Mouse (Mus musculus) CH12.LX (cell line): ENCODE data around the gene Ccdc88a. TPM values are rescaled to one million over a fixed set of nuclear protein-coding genes. Genes with fewer than 3 reads are reported as not detected.

Experiments used
- EP300 ChIP-seq: IDR thresholded peaks from 2 replicates; pipeline ENCODE4 v1.6.1; 2011; ENCODE audit warnings: low read length, improper control_type of control experiment
- KAT2A ChIP-seq: IDR thresholded peaks from 2 replicates; pipeline ENCODE4 v1.6.1; 2012; ENCODE audit warnings: low read length, improper control_type of control experiment, inconsistent platforms; ENCODE audit not compliant: insufficient replicate concordance
- ZMIZ1 ChIP-seq: IDR thresholded peaks from 2 replicates; pipeline ENCODE4 v1.6.1; 2012; ENCODE audit warnings: low read depth, mild to moderate bottlenecking, inconsistent platforms, low read length, improper control_type of control experiment
- polyA plus RNA-seq: library from polyadenylated mRNA; unstranded; fragments of >175 nt; gene quantifications from 2 replicates; pipeline ENCODE4 v1.2.1, GENCODE M21; 2012; ENCODE audit warnings: low read depth; ENCODE audit not compliant: insufficient read length
- total RNA-seq, 2 experiments: library from RNA; depleted of rRNA; stranded (reverse); fragments of 300-350 nt in 1 of 2; fragments of >200 nt in 1 of 2; gene quantifications; 2 replicates each; pipeline ENCODE4 v1.2.3; 2012 to 2014

Gene Ccdc88a
- total and polyA plus RNA-seq, 3 experiments = 13.7 to 26.1 (median 15.2) TPM

DNA sequence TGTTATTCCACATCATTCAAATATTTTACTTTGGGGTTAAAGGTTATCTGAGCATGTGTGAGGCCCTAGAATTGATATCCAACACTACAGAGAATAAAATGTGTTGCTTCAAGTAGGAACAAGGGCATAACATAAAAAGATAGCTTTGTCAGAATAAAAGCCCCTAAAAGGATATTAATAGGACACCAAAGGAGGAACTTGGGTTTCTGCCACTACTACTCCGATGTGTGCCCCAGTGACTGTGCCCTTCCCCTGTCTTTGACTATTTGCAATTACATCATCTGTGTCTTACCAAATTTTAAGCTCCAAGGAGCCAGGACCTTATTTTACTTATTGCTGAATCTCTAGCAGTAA lies 175.9 kb downstream of the Ccdc88a start (continued):
- TF ChIP-seq ZMIZ1 = no peak
- TF ChIP-seq KAT2A = no peak
- peak; percentile 63 for TF ChIP-seq EP300
- TF ChIP-seq, all 38 proteins: peak for 12

Other genes starting within 250 kb of the Ccdc88a start
- gene Pnpt1, start 242.9 kb upstream of the Ccdc88a start, total RNA-seq (2012; rRNA removed) = 65.5 and 73.9 TPM in 2 replicates
- gene Pnpt1, start 242.9 kb upstream of the Ccdc88a start, total RNA-seq (2014; rRNA removed) = 137 and 158 TPM in 2 replicates
- gene Pnpt1, start 242.9 kb upstream of the Ccdc88a start, polyA plus RNA-seq = 71.3 and 73.6 TPM in 2 replicates
- 95.5 and 104 TPM in 2 replicates for gene Ppp4r3b, start 200.8 kb upstream of the Ccdc88a start, total RNA-seq (2012; rRNA removed)
- 127 and 161 TPM in 2 replicates for gene Ppp4r3b, start 200.8 kb upstream of the Ccdc88a start, total RNA-seq (2014; rRNA removed)
- 81.4 and 116 TPM in 2 replicates for gene Ppp4r3b, start 200.8 kb upstream of the Ccdc88a start, polyA plus RNA-seq
- gene Cfap36, start 126.2 kb upstream of the Ccdc88a start, total RNA-seq (2012; rRNA removed) = 26.5 and 27.8 TPM in 2 replicates
- gene Cfap36, start 126.2 kb upstream of the Ccdc88a start, total RNA-seq (2014; rRNA removed) = 37.6 and 38.2 TPM in 2 replicates
- 38.7 and 49.5 TPM in 2 replicates for gene Cfap36, start 126.2 kb upstream of the Ccdc88a start, polyA plus RNA-seq
- gene Prorsd1, start 141.4 kb downstream of the Ccdc88a start, total RNA-seq (2012; rRNA removed) = 23.8 and 30.9 TPM in 2 replicates
- 63.9 and 75.7 TPM in 2 replicates for gene Prorsd1, start 141.4 kb downstream of the Ccdc88a start, total RNA-seq (2014; rRNA removed)
- 38.4 and 42.4 TPM in 2 replicates for gene Prorsd1, start 141.4 kb downstream of the Ccdc88a start, polyA plus RNA-seq
- gene Mtif2, start 152.8 kb downstream of the Ccdc88a start, total RNA-seq (2012; rRNA removed) = 38.3 and 41.6 TPM in 2 replicates
- 68.9 and 84.0 TPM in 2 replicates for gene Mtif2, start 152.8 kb downstream of the Ccdc88a start, total RNA-seq (2014; rRNA removed)
- gene Mtif2, start 152.8 kb downstream of the Ccdc88a start, polyA plus RNA-seq = 41.7 and 47.0 TPM in 2 replicates
- 2.6 and 3.9 TPM in 2 replicates for gene Clhc1, start 174.3 kb downstream of the Ccdc88a start, total RNA-seq (2012; rRNA removed)
- 6.5 and 7.4 TPM in 2 replicates for gene Clhc1, start 174.3 kb downstream of the Ccdc88a start, total RNA-seq (2014; rRNA removed)
- 6.1 and 6.3 TPM in 2 replicates for gene Clhc1, start 174.3 kb downstream of the Ccdc88a start, polyA plus RNA-seq
- gene Rps27a, start 174.5 kb downstream of the Ccdc88a start, total RNA-seq (2012; rRNA removed) = 2,653 and 2,733 TPM in 2 replicates
- gene Rps27a, start 174.5 kb downstream of the Ccdc88a start, total RNA-seq (2014; rRNA removed) = 3,767 and 3,966 TPM in 2 replicates
- gene Rps27a, start 174.5 kb downstream of the Ccdc88a start, polyA plus RNA-seq = 2,447 and 2,619 TPM in 2 replicates